Mouse (Mus musculus): ENCODE results near the gene Adrm1. TPM values are rescaled to one million over a fixed set of nuclear protein-coding genes. Genes with fewer than 3 reads are reported as not detected.

Adrm1 gene
- polyA plus RNA-seq (2012; fragmentation: generic; extraction: Trizol) = 100 to 1,000 TPM; 108 to 168 TPM

DNA sequence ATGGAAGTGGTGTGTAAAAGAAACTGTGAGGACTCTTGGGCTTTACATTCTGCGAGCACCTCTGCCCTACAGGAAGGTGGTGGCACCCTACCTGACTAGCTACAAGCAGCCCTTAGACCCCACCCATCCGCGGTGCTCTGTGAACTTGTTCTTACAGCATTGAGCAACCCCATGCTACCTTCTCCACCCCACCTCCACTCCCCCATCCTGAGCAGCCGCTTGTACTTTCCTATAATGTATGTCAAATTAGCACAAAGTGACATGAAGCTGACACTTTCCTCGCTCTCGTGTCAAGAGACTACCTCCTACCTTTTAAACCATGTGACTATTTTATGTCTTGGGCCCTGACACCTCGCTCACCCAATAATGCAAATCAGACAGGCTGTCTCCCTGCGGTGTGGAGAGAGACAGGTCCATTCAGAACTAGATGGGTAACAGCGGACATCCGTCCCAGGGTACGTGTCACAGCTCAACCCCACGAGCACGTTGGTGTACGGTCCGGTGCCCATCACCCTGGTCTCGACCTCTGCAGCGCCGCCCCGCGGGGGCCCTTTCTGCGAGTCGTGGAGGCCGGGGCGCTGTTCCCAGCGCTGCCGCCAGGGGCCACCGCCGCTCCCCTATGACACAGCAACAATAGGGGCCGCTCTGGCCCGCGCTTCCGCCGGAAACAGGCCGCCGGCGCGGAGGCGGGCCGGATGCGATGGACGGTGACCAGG is at the start of gene Adrm1:
TSS of gene Adrm1 (plus strand) at position 680 of the 716 bp plus-strand sequence.

Other genes with a start within 250 kb of the Adrm1 start
- gene Taf4, start 194.8 kb upstream of the Adrm1 start, polyA plus RNA-seq (2012; fragmentation: generic; extraction: Trizol) = 1 to 10 TPM in 1 of 2 experiments, under 1 TPM in 1; 0.66 to 3.9 TPM
- gene Lsm14b, start 146.5 kb upstream of the Adrm1 start, polyA plus RNA-seq (2012; fragmentation: generic; extraction: Trizol) = 10 to 100 TPM in 1 of 2 experiments, 1 to 10 TPM in 1; 9.8 to 26.9 TPM
- gene Psma7, start 129.1 kb upstream of the Adrm1 start, polyA plus RNA-seq (2012; fragmentation: generic; extraction: Trizol) = 100 to 1,000 TPM; 334 to 547 TPM
- 1 to 10 TPM in 1 of 2 experiments, under 1 TPM in 1; 0.08 to 1.6 TPM for gene Ss18l1, start 129.0 kb upstream of the Adrm1 start, polyA plus RNA-seq (2012; fragmentation: generic; extraction: Trizol)
- 10 to 100 TPM in 1 of 2 experiments, 1 to 10 TPM in 1; 10.0 to 15.7 TPM for gene Mtg2, start 100.9 kb upstream of the Adrm1 start, polyA plus RNA-seq (2012; fragmentation: generic; extraction: Trizol)
- under 1 TPM in 1 of 2 experiments, not detected in 1; 0.07 TPM for gene Hrh3, start 67.0 kb upstream of the Adrm1 start, polyA plus RNA-seq (2012; fragmentation: generic; extraction: Trizol)
- 10 to 100 TPM in 1 of 2 experiments, 1 to 10 TPM in 1; 4.6 to 23.6 TPM for gene Osbpl2, start 52.2 kb upstream of the Adrm1 start, polyA plus RNA-seq (2012; fragmentation: generic; extraction: Trizol)
- 1 to 10 TPM; 5.8 to 9.6 TPM for gene Lama5, start 54.4 kb downstream of the Adrm1 start, polyA plus RNA-seq (2012; fragmentation: generic; extraction: Trizol)
- gene Rps21, start 85.9 kb downstream of the Adrm1 start, polyA plus RNA-seq (2012; fragmentation: generic; extraction: Trizol) = 1,000 to 10,000 TPM; 5,174 to 7,203 TPM
- 1 to 10 TPM; 5.3 to 9.5 TPM for gene Cables2, start 102.0 kb downstream of the Adrm1 start, polyA plus RNA-seq (2012; fragmentation: generic; extraction: Trizol)
- gene Rbbp8nl, start 118.4 kb downstream of the Adrm1 start, polyA plus RNA-seq (2012; fragmentation: generic; extraction: Trizol) = not detected
- gene Gata5, start 163.2 kb downstream of the Adrm1 start, polyA plus RNA-seq (2012; fragmentation: generic; extraction: Trizol) = not detected

Measured in C3H10T1/2 (cell line).